Mouse (Mus musculus) CH12.LX (cell line): Measurements from ENCODE around the gene Dlst. TPM values are rescaled to one million over a fixed set of nuclear protein-coding genes. Genes with fewer than 3 reads are reported as not detected.

Source experiments
- DNase-seq: peaks from one replicate; pipeline ENCODE4 v3.0.0-alpha.2; 2013; ENCODE audit errors: extremely low read depth
- H3K27ac ChIP-seq: 2 replicates; pipeline ENCODE4 v1.5.1; 2012; ENCODE audit warnings: low read depth, mild to moderate bottlenecking, control low read depth, moderate library complexity; ENCODE audit not compliant: insufficient read depth
- H3K27me3 ChIP-seq: replicated peaks from 2 replicates; pipeline ENCODE3; 2012; ENCODE audit warnings: inconsistent platforms
- H3K36me3 ChIP-seq, 2 experiments: replicated peaks in 1 of 2; 2 replicates each; pipeline versions ENCODE3 to v1.6.1; 2012; ENCODE audit warnings: inconsistent platforms in 1 of 2, low read length in 1 of 2, mild to moderate bottlenecking in 1 of 2, mixed read lengths in 1 of 2, moderate library complexity in 1 of 2; ENCODE audit not compliant: control insufficient read depth in 1 of 2, insufficient read depth in 1 of 2
- H3K4me1 ChIP-seq, 2 experiments: 2 replicates each; pipeline ENCODE4 v1.6.1; 2012; ENCODE audit warnings: inconsistent platforms in 1 of 2, moderate library complexity in 1 of 2; ENCODE audit not compliant: insufficient read depth in 2 of 2, control insufficient read depth in 1 of 2
- H3K4me2 ChIP-seq: 2 replicates; pipeline ENCODE4 v1.6.1; 2012; ENCODE audit warnings: low read depth, mild to moderate bottlenecking, control low read depth; ENCODE audit not compliant: poor library complexity, insufficient read depth, severe bottlenecking
- H3K4me3 ChIP-seq, 3 experiments: fragments of 150-350 bp in 1 of 3; sonication (generic) in 1 of 3; replicated peaks in 1 of 3; 2 replicates each; pipeline versions ENCODE3 to v1.5.1; 2011 to 2012; ENCODE audit warnings: low read depth in 2 of 3, low read length in 2 of 3, mild to moderate bottlenecking in 2 of 3, moderate library complexity in 2 of 3, control low read depth in 1 of 3, improper control_type of control experiment in 1 of 3, inconsistent platforms in 1 of 3, mixed read lengths in 1 of 3; ENCODE audit not compliant: poor library complexity in 1 of 3
- H3K79me2 ChIP-seq: replicated peaks from 2 replicates; pipeline ENCODE4 v1.6.1; 2012; ENCODE audit warnings: mild to moderate bottlenecking, moderate library complexity; ENCODE audit not compliant: control insufficient read depth, poor library complexity, insufficient read depth, severe bottlenecking; ENCODE audit errors: extremely low read depth
- H3K9ac ChIP-seq: 2 replicates; pipeline ENCODE4 v1.6.1; 2012; ENCODE audit warnings: low read depth, mild to moderate bottlenecking, control low read depth, moderate library complexity; ENCODE audit not compliant: insufficient read depth
- H3K9me3 ChIP-seq: replicated peaks from 2 replicates; pipeline ENCODE3; 2012; ENCODE audit warnings: low read length, inconsistent platforms, mixed read lengths
- BHLHE40 ChIP-seq: IDR thresholded peaks from 2 replicates; pipeline ENCODE4 v1.6.1; 2011; ENCODE audit warnings: mild to moderate bottlenecking, low read depth, low read length, improper control_type of control experiment
- CHD1 ChIP-seq: IDR thresholded peaks from 2 replicates; pipeline ENCODE4 v1.6.1; 2012; ENCODE audit warnings: low read depth, low read length, improper control_type of control experiment, inconsistent platforms
- CHD2 ChIP-seq: IDR thresholded peaks from 2 replicates; pipeline ENCODE4 v1.6.1; 2011; ENCODE audit warnings: low read length, improper control_type of control experiment
- CTCF ChIP-seq, 2 experiments: IDR thresholded peaks in 1 of 2; conservative IDR thresholded peaks in 1 of 2; 2 replicates each; pipeline ENCODE4 v1.5.1; 2011 to 2012; ENCODE audit warnings: low read depth in 2 of 2, low read length in 2 of 2, improper control_type of control experiment in 1 of 2, inconsistent platforms in 1 of 2, mild to moderate bottlenecking in 1 of 2, moderate library complexity in 1 of 2
- E2F4 ChIP-seq: IDR thresholded peaks from 2 replicates; pipeline ENCODE4 v1.6.1; 2011; ENCODE audit warnings: low read depth, low read length, improper control_type of control experiment; ENCODE audit not compliant: insufficient replicate concordance
- ELF1 ChIP-seq: IDR thresholded peaks from 2 replicates; pipeline ENCODE4 v1.6.1; 2014; ENCODE audit warnings: low read depth, mild to moderate bottlenecking, inconsistent platforms, low read length, improper control_type of control experiment
- JUN ChIP-seq: IDR thresholded peaks from 2 replicates; pipeline ENCODE4 v1.6.1; 2011; ENCODE audit warnings: low read depth, mild to moderate bottlenecking, low read length, improper control_type of control experiment, moderate library complexity; ENCODE audit not compliant: insufficient read depth
- JUND ChIP-seq: conservative IDR thresholded peaks from 2 replicates; pipeline ENCODE4 v1.6.1; 2011; ENCODE audit warnings: low read depth, low read length, improper control_type of control experiment
- MAFK ChIP-seq: IDR thresholded peaks from 2 replicates; pipeline ENCODE4 v1.6.1; 2011; ENCODE audit warnings: low read length, improper control_type of control experiment; ENCODE audit not compliant: insufficient replicate concordance
- MAZ ChIP-seq: IDR thresholded peaks from 2 replicates; pipeline ENCODE4 v1.6.1; 2012; ENCODE audit warnings: low read depth, mild to moderate bottlenecking, inconsistent platforms, low read length, improper control_type of control experiment, moderate library complexity
- MYC ChIP-seq: IDR thresholded peaks from 2 replicates; pipeline ENCODE4 v1.6.1; 2011; ENCODE audit warnings: low read depth, mild to moderate bottlenecking, improper control_type of control experiment, low read length
- NELFE ChIP-seq: IDR thresholded peaks from 2 replicates; pipeline ENCODE4 v1.6.1; 2011; ENCODE audit warnings: low read depth, low read length, improper control_type of control experiment
- POLR2AphosphoS2 ChIP-seq: IDR thresholded peaks from 2 replicates; pipeline ENCODE4 v1.6.1; 2011; ENCODE audit warnings: low read depth, low read length, improper control_type of control experiment
- RAD21 ChIP-seq: IDR thresholded peaks from 2 replicates; pipeline ENCODE4 v1.6.1; 2011; ENCODE audit warnings: low read depth, mild to moderate bottlenecking, low read length, improper control_type of control experiment, moderate library complexity
- SMC3 ChIP-seq: IDR thresholded peaks from 2 replicates; pipeline ENCODE4 v1.6.1; 2011; ENCODE audit warnings: low read depth, low read length, improper control_type of control experiment
- TCF12 ChIP-seq: IDR thresholded peaks from 2 replicates; pipeline ENCODE4 v1.6.1; 2014; ENCODE audit warnings: low read depth, mild to moderate bottlenecking, inconsistent platforms, low read length, improper control_type of control experiment
- ZKSCAN1 ChIP-seq: IDR thresholded peaks from 2 replicates; pipeline ENCODE4 v1.6.1; 2012; ENCODE audit warnings: low read depth, inconsistent platforms, low read length, improper control_type of control experiment, borderline replicate concordance
- ZMIZ1 ChIP-seq: IDR thresholded peaks from 2 replicates; pipeline ENCODE4 v1.6.1; 2012; ENCODE audit warnings: low read depth, mild to moderate bottlenecking, inconsistent platforms, low read length, improper control_type of control experiment
- dilution Hi-C: fragments of 300-500 bp; cut with MboI; formaldehyde crosslinking; loops from 2 replicates; pipeline ENCODE4 v1.14.3; 2020; ENCODE audit warnings: low sequenced_read_pairs; ENCODE audit not compliant: extremely low pct_unique_long_range_greater_than_20kb, extremely low pct_ligation_motif_present
- in situ Hi-C: fragments of 300-500 bp; cut with MboI; formaldehyde crosslinking; loops from 3 replicates; pipeline ENCODE4 v1.14.3; 2019; ENCODE audit warnings: low sequenced_read_pairs, low pct_ligation_motif_present, low pct_unique_long_range_greater_than_20kb, mixed read lengths
- polyA plus RNA-seq: library from polyadenylated mRNA; unstranded; fragments of >175 nt; gene quantifications from 2 replicates; pipeline ENCODE4 v1.2.1, GENCODE M21; 2012; ENCODE audit warnings: low read depth; ENCODE audit not compliant: insufficient read length
- total RNA-seq, 2 experiments: library from RNA; depleted of rRNA; stranded (reverse); fragments of 300-350 nt in 1 of 2; fragments of >200 nt in 1 of 2; gene quantifications; 2 replicates each; pipeline ENCODE4 v1.2.3; 2012 to 2014

The Dlst gene
- total and polyA plus RNA-seq, 3 experiments, result 116 to 165 (median 144) TPM

DNA sequence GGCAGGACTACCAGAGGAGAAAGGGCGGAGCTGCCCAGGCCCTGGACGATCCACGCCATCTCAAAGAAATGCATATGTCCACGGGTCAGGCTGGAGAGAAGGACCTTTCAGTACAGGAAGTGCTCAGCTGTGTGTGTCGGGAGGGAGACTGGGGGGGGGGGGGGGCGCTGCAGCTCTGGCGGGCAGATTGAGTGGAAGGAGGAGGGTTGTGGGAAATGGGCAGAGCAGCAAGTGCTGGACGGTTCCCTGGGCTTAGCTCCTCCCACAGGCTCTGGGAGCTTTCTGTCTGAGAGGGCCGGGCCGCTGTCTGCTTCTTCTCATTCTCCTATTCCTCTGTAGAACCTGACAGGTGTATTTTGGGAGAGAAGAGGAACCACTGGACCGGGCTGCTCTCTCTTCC lies 35.7 kb downstream of the Dlst start:
- no peak overlapping the region for H3K4me3 ChIP-seq
- H3K36me3 ChIP-seq, result no peaks in the 10 kb centered on the region
- no peaks in the 10 kb centered on the region for H3K9me3 ChIP-seq
- dilution Hi-C loops, result no loop called here
- no peak overlapping the region for H3K9ac ChIP-seq
- no peak for TF ChIP-seq JUN
- no peak for DNase-seq
- H3K27me3 ChIP-seq, result peaks cover 4% of the 10 kb centered on the region
- H3K27ac ChIP-seq, result no peak overlapping the region
- in situ Hi-C loops, result no loop called here
- no peak overlapping the region for H3K4me2 ChIP-seq
- H3K4me1 ChIP-seq, result peaks cover 5 to 33% of the 10 kb centered on the region in 2 experiments
- H3K79me2 ChIP-seq, result no peaks in the 10 kb centered on the region

GRCm38 (mm10) chr12:85146881-85147280 lies 36.2 kb downstream of the Dlst start:
- no peak overlapping the region for H3K4me3 ChIP-seq
- no peak overlapping the region for H3K9ac ChIP-seq
- no peaks in the 10 kb centered on the region for H3K36me3 ChIP-seq
- peaks cover 4% of the 10 kb centered on the region for H3K27me3 ChIP-seq
- TF ChIP-seq MAFK (no peak), CHD1 (no peak), E2F4 (no peak), TCF12 (no peak), ZKSCAN1 (no peak), RAD21 (no peak), ELF1 (no peak), CHD2 (no peak)
- no peaks in the 10 kb centered on the region for H3K9me3 ChIP-seq
- H3K4me1 ChIP-seq, result peaks cover 5 to 33% of the 10 kb centered on the region in 2 experiments
- no peak for DNase-seq
- in situ Hi-C loops (no loop called here), dilution Hi-C loops (no loop called here)
- no peak overlapping the region for H3K4me2 ChIP-seq
- H3K27ac ChIP-seq, result no peak overlapping the region
- H3K79me2 ChIP-seq, result no peaks in the 10 kb centered on the region

GRCm38 (mm10) chr12:85150321-85151001 lies 39.8 kb downstream of the Dlst start:
- Histone ChIP-seq H3K4me2 (no peak overlapping the region), H3K27me3 (peaks cover 4% of the 10 kb centered on the region), H3K9me3 (no peaks in the 10 kb centered on the region), H3K4me1 (peaks cover 6 to 24% of the 10 kb centered on the region in 2 experiments), H3K9ac (no peak overlapping the region), H3K79me2 (no peaks in the 10 kb centered on the region), H3K4me3 (no peak overlapping the region), H3K27ac (no peak overlapping the region), H3K36me3 (no peaks in the 10 kb centered on the region)
- no peak for DNase-seq
- dilution Hi-C loops, result no loop called here
- in situ Hi-C loops, result loop anchor here (10.0 to 25.0 kb wide), 3 partner anchors 164 to 512 kb away; no protein-coding TSS in a partner anchor
- TF ChIP-seq E2F4, result no peak
- no peak for TF ChIP-seq JUND
- TF ChIP-seq MAZ, result no peak
- TF ChIP-seq CHD2, result no peak
- no peak for TF ChIP-seq ZMIZ1
- TF ChIP-seq BHLHE40, result no peak
- no peak for TF ChIP-seq POLR2AphosphoS2
- no peak for TF ChIP-seq MAFK
- TF ChIP-seq CTCF (conservative IDR thresholded peaks at IDR 0.05 in 1 of 2, IDR thresholded peaks at IDR 0.05 in 1 of 2; ENCODE audit: low read depth in 2 of 2, low read length in 2 of 2), result no peak
- no peak for TF ChIP-seq NELFE
- TF ChIP-seq JUN, result no peak
- no peak for TF ChIP-seq MYC
- no peak for TF ChIP-seq SMC3
